Mouse (Mus musculus): ENCODE data around the gene Gm38119.
"Not testable (repeated sequence)": the region's sequence is repeated elsewhere in the genome, so short reads cannot be mapped to it uniquely, and the experiment has no call there.

DNA sequence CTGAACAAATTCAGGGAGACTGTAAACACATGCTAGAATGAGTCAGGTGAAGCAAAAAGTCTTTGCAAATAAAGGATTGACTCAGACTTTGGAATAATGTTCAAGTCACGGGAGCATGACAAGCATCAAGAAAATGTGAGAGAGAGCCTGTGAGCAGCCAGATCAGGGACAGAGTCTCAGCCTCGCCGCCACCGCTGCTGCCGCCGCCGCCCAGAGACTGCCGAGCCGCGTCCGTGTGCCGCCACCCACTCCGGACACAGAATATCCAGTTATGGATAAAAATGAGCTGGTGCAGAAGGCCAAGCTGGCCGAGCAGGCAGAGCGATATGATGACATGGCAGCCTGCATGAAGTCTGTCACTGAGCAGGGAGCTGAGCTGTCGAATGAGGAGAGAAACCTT is 49.7 kb downstream of the Gm38119 start:
- TF ChIP-seq GATA1, TAL1 (IDR thresholded peaks at IDR 0.05; ENCODE audit: low read length): not testable (repeated sequence)

All from erythroblast, embryonic 14.5 days (primary cell).